Mouse (Mus musculus): ENCODE measurements at regions not wholly inside any gene's neighbourhood (a gene's known extent, or its start where the extent isn't known, plus 50 kb on each side); places are given as distances from the start of the nearest gene placed in this dataset.

- ATAC-seq (replicated peaks; ENCODE audit: low FRiP score, low read depth) (no peak), DNase-seq (ENCODE audit: low spot score) (peak; percentile 87)
- H3K27me3 ChIP-seq (ENCODE audit: insufficient read depth, low read length): no peaks in the 10 kb centered on the region
- no peak for TF ChIP-seq CTCF (IDR thresholded peaks at IDR 0.05; ENCODE audit: low read depth)
- H3K4me1 ChIP-seq (replicated peaks; ENCODE audit: insufficient read depth, low read length): no peaks in the 10 kb centered on the region
- no peak overlapping the region for H3K9ac ChIP-seq (ENCODE audit: low read depth, low read length)
- no peaks in the 10 kb centered on the region for H3K36me3 ChIP-seq (ENCODE audit: insufficient read depth, low read length)
- H3K4me3 ChIP-seq (replicated peaks; ENCODE audit: low read depth, low read length): no peak overlapping the region
- no peaks in the 10 kb centered on the region for H3K9me3 ChIP-seq (replicated peaks; ENCODE audit: low read length)
- H3K4me2 ChIP-seq (ENCODE audit: low read length): no peak overlapping the region
- WGBS: 49% methylated on average over 5 of the region's 5 CpGs
- no peak overlapping the region for H3K27ac ChIP-seq
Observed at GRCm38 (mm10) chr8:116255398-116255797, 249.4 kb upstream of the Dynlrb2 start.

GRCm38 (mm10) chr8:116252455-116253216, 252.1 kb upstream of the Dynlrb2 start:
- peak; percentile 83 for DNase-seq (ENCODE audit: low spot score)
- Histone ChIP-seq H3K4me2 (ENCODE audit: low read length) (no peak overlapping the region), H3K4me3 (replicated peaks; ENCODE audit: low read depth, low read length) (no peak overlapping the region), H3K9ac (ENCODE audit: low read depth, low read length) (no peak overlapping the region), H3K36me3 (ENCODE audit: insufficient read depth, low read length) (no peaks in the 10 kb centered on the region), H3K27me3 (ENCODE audit: insufficient read depth, low read length) (no peaks in the 10 kb centered on the region), H3K4me1 (replicated peaks; ENCODE audit: insufficient read depth, low read length) (no peaks in the 10 kb centered on the region), H3K9me3 (replicated peaks; ENCODE audit: low read length) (no peaks in the 10 kb centered on the region), H3K27ac (no peak overlapping the region)
- WGBS: 39% methylated on average over 7 of the region's 7 CpGs
- peak; percentile 57; the same call in 1 of the 2 replicates for ATAC-seq (replicated peaks; ENCODE audit: low FRiP score, low read depth)
- TF ChIP-seq CTCF (IDR thresholded peaks at IDR 0.05; ENCODE audit: low read depth): no peak

DNA sequence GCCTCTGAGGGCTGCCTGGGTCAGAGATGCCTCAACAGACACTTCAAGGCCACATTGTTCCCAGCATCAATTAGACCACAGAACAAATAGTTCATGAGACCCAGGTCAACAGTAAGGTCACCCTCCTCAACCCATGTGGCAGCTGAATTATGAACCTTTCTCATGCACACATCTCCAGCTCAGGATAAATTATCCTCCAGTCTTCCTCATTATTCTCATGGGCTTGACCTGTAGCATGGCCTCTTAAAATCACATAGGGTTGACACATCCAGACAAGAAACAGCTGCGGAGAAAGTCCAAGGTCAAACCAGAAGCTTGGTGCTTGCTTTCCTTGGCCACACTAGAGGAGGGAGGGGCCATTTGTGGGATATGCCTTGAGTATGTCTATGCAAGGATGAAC, 256.4 kb upstream of the Dynlrb2 start:
- Histone ChIP-seq H3K36me3 (ENCODE audit: insufficient read depth, low read length) (no peaks in the 10 kb centered on the region), H3K9ac (ENCODE audit: low read depth, low read length) (no peak overlapping the region), H3K27ac (no peak overlapping the region), H3K4me1 (replicated peaks; ENCODE audit: insufficient read depth, low read length) (no peaks in the 10 kb centered on the region), H3K9me3 (replicated peaks; ENCODE audit: low read length) (no peaks in the 10 kb centered on the region), H3K4me2 (ENCODE audit: low read length) (no peak overlapping the region), H3K4me3 (replicated peaks; ENCODE audit: low read depth, low read length) (no peak overlapping the region), H3K27me3 (ENCODE audit: insufficient read depth, low read length) (no peaks in the 10 kb centered on the region)
- DNase-seq (ENCODE audit: low spot score) (peak; percentile 84), ATAC-seq (replicated peaks; ENCODE audit: low FRiP score, low read depth) (peak; percentile 43; the same call in 1 of the 2 replicates)
- 38% methylated on average over 1 of the region's 1 CpGs for WGBS
- no peak for TF ChIP-seq CTCF (IDR thresholded peaks at IDR 0.05; ENCODE audit: low read depth)

DNA sequence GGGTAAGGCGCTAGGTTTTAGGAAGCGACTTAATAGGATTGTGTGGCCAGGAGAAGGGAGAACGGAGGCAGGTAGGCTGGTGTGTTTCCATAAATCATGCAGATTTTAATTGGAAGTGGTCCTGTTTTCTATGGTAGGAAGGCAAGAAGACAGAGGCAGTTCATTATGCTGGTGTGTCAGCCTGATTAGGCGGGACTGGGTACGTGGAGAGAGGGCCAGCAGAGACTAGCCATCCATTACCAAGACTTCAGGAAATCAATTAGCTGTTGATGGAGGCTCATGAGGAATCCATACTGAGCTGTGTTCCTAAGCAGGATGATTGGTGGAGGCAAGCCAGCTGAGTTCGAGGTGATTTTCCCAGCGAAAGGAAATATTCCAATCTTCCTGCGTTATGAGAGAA, 261.3 kb upstream of the Dynlrb2 start:
- WGBS: 52% methylated on average over 8 of the region's 8 CpGs

DNA sequence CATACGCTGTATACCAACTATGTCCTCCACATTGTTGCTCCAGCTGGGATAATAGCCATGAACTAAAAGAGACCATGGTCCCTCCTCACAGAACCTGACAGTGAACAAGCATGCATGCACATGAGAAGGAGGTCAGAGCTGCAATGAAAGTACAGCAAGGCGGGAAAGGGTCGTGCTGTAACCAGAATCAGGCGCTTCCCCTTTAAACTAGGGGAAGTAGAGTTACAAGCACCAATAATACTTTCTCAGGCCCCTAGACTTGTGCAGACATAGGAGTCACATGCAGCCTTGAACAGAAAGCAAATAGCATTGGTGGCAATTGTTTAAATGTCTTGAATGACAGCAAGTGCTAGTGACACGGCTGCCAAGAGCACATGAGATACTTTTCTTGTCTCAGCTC, 261.8 kb upstream of the Dynlrb2 start:
- TF ChIP-seq CTCF (IDR thresholded peaks at IDR 0.05; ENCODE audit: low read depth): no peak
- WGBS: 68% methylated on average over 5 of the region's 5 CpGs
- no peak for DNase-seq (ENCODE audit: low spot score)
- H3K27ac ChIP-seq: no peak overlapping the region
- no peaks in the 10 kb centered on the region for H3K9me3 ChIP-seq (replicated peaks; ENCODE audit: low read length)
- no peak for ATAC-seq (replicated peaks; ENCODE audit: low FRiP score, low read depth)
- H3K27me3 ChIP-seq (ENCODE audit: insufficient read depth, low read length): no peaks in the 10 kb centered on the region
- no peak overlapping the region for H3K9ac ChIP-seq (ENCODE audit: low read depth, low read length)
- no peaks in the 10 kb centered on the region for H3K4me1 ChIP-seq (replicated peaks; ENCODE audit: insufficient read depth, low read length)
- no peak overlapping the region for H3K4me3 ChIP-seq (replicated peaks; ENCODE audit: low read depth, low read length)
- no peaks in the 10 kb centered on the region for H3K36me3 ChIP-seq (ENCODE audit: insufficient read depth, low read length)
- no peak overlapping the region for H3K4me2 ChIP-seq (ENCODE audit: low read length)

More for the DNA sequence above, 261.3 kb upstream of the Dynlrb2 start:
- Histone ChIP-seq H3K9me3 (replicated peaks; ENCODE audit: low read length) (no peaks in the 10 kb centered on the region), H3K9ac (ENCODE audit: low read depth, low read length) (no peak overlapping the region), H3K27me3 (ENCODE audit: insufficient read depth, low read length) (no peaks in the 10 kb centered on the region), H3K4me1 (replicated peaks; ENCODE audit: insufficient read depth, low read length) (no peaks in the 10 kb centered on the region), H3K36me3 (ENCODE audit: insufficient read depth, low read length) (no peaks in the 10 kb centered on the region), H3K27ac (no peak overlapping the region), H3K4me2 (ENCODE audit: low read length) (no peak overlapping the region), H3K4me3 (replicated peaks; ENCODE audit: low read depth, low read length) (no peak overlapping the region)
- ATAC-seq (replicated peaks; ENCODE audit: low FRiP score, low read depth) (no peak), DNase-seq (ENCODE audit: low spot score) (no peak)
- no peak for TF ChIP-seq CTCF (IDR thresholded peaks at IDR 0.05; ENCODE audit: low read depth)

- no peak for ATAC-seq (replicated peaks; ENCODE audit: low FRiP score, low read depth)
- Histone ChIP-seq H3K36me3 (ENCODE audit: insufficient read depth, low read length) (no peaks in the 10 kb centered on the region), H3K9ac (ENCODE audit: low read depth, low read length) (no peak overlapping the region), H3K27me3 (ENCODE audit: insufficient read depth, low read length) (no peaks in the 10 kb centered on the region), H3K4me1 (replicated peaks; ENCODE audit: insufficient read depth, low read length) (no peaks in the 10 kb centered on the region), H3K4me3 (replicated peaks; ENCODE audit: low read depth, low read length) (no peak overlapping the region), H3K4me2 (ENCODE audit: low read length) (no peak overlapping the region), H3K9me3 (replicated peaks; ENCODE audit: low read length) (no peaks in the 10 kb centered on the region), H3K27ac (no peak overlapping the region)
- no peak for TF ChIP-seq CTCF (IDR thresholded peaks at IDR 0.05; ENCODE audit: low read depth)
- DNase-seq (ENCODE audit: low spot score): no peak
- 90% methylated on average over 5 of the region's 5 CpGs for WGBS
Observed at GRCm38 (mm10) chr8:116241987-116242242, 262.9 kb upstream of the Dynlrb2 start.
